Mouse (Mus musculus): Measurements from ENCODE around the gene Gle1. TPM values are rescaled to one million over a fixed set of nuclear protein-coding genes. Genes with fewer than 3 reads are reported as not detected.
A peak's percentile ranks its signal among the peaks of the same experiment; 100 is the strongest.
"Not testable (repeated sequence)": the region's sequence is repeated elsewhere in the genome, so short reads cannot be mapped to it uniquely, and the experiment has no call there.

Gene Gle1
- polyA plus RNA-seq, 1 experiment from 2014 or later: 65.2 TPM

GRCm38 (mm10) chr2:29898081-29898480 is 37.1 kb upstream of the Gle1 start:
- no peaks in the 10 kb centered on the region for H3K9me3 ChIP-seq (ENCODE audit: control insufficient read depth, low read length)
- ATAC-seq (ENCODE audit: insufficient number of reproducible peaks, low FRiP score, low TSS enrichment, low read depth) (no peak), DNase-seq (ENCODE audit: low spot score) (no peak)
- no peaks in the 10 kb centered on the region for H3K27me3 ChIP-seq (ENCODE audit: control insufficient read depth, insufficient read depth, low read length)
- H3K36me3 ChIP-seq (ENCODE audit: control insufficient read depth, insufficient read depth, low read length): peaks cover 43% of the 10 kb centered on the region
- no peak overlapping the region for H3K9ac ChIP-seq (ENCODE audit: low read length)
- WGBS: 96% methylated on average over 1 of the region's 1 CpGs
- no peak overlapping the region for H3K4me3 ChIP-seq (ENCODE audit: low read depth, low read length)
- no peak overlapping the region for H3K4me2 ChIP-seq (ENCODE audit: low read depth, severe bottlenecking)
- H3K4me1 ChIP-seq (ENCODE audit: control insufficient read depth, insufficient read depth, low read length): no peaks in the 10 kb centered on the region
- H3K27ac ChIP-seq (replicated peaks; ENCODE audit: low read depth, low read length): no peak overlapping the region

- Histone ChIP-seq H3K36me3 (ENCODE audit: control insufficient read depth, insufficient read depth, low read length) (peaks cover 31% of the 10 kb centered on the region; the same call in 1 of the 2 replicates), H3K4me3 (ENCODE audit: low read depth, low read length) (no peak overlapping the region), H3K4me1 (ENCODE audit: control insufficient read depth, insufficient read depth, low read length) (no peaks in the 10 kb centered on the region), H3K9me3 (ENCODE audit: control insufficient read depth, low read length) (no peaks in the 10 kb centered on the region), H3K27me3 (ENCODE audit: control insufficient read depth, insufficient read depth, low read length) (no peaks in the 10 kb centered on the region), H3K4me2 (ENCODE audit: low read depth, severe bottlenecking) (no peak overlapping the region), H3K27ac (replicated peaks; ENCODE audit: low read depth, low read length) (no peak overlapping the region), H3K9ac (ENCODE audit: low read length) (no peak overlapping the region)
- ATAC-seq (ENCODE audit: insufficient number of reproducible peaks, low FRiP score, low TSS enrichment, low read depth) (no peak), DNase-seq (ENCODE audit: low spot score) (no peak)
- 93% methylated on average over 10 of the region's 10 CpGs for WGBS
Measured at GRCm38 (mm10) chr2:29902194-29902593, 33.0 kb upstream of the Gle1 start.

- H3K36me3 ChIP-seq (ENCODE audit: control insufficient read depth, insufficient read depth, low read length): peaks cover 25% of the 10 kb centered on the region; the same call in 1 of the 2 replicates
- not testable (repeated sequence) for H3K4me2 ChIP-seq (ENCODE audit: low read depth, severe bottlenecking); H3K9ac ChIP-seq (ENCODE audit: low read length); H3K27me3 ChIP-seq (ENCODE audit: control insufficient read depth, insufficient read depth, low read length); DNase-seq (ENCODE audit: low spot score); ATAC-seq (ENCODE audit: insufficient number of reproducible peaks, low FRiP score, low TSS enrichment, low read depth); H3K27ac ChIP-seq (replicated peaks; ENCODE audit: low read depth, low read length); H3K9me3 ChIP-seq (ENCODE audit: control insufficient read depth, low read length); H3K4me3 ChIP-seq (ENCODE audit: low read depth, low read length); H3K4me1 ChIP-seq (ENCODE audit: control insufficient read depth, insufficient read depth, low read length)
- 74% methylated on average over 2 of the region's 2 CpGs for WGBS
Measured at GRCm38 (mm10) chr2:29908171-29908570, 27.1 kb upstream of the Gle1 start.

- no peaks in the 10 kb centered on the region for H3K9me3 ChIP-seq (ENCODE audit: control insufficient read depth, low read length)
- no peaks in the 10 kb centered on the region for H3K4me1 ChIP-seq (ENCODE audit: control insufficient read depth, insufficient read depth, low read length)
- H3K9ac ChIP-seq (ENCODE audit: low read length): no peak overlapping the region
- H3K4me2 ChIP-seq (ENCODE audit: low read depth, severe bottlenecking): no peak overlapping the region
- peaks cover 27% of the 10 kb centered on the region for H3K36me3 ChIP-seq (ENCODE audit: control insufficient read depth, insufficient read depth, low read length)
- ATAC-seq (ENCODE audit: insufficient number of reproducible peaks, low FRiP score, low TSS enrichment, low read depth): no peak
- no peak for DNase-seq (ENCODE audit: low spot score)
- H3K4me3 ChIP-seq (ENCODE audit: low read depth, low read length): no peak overlapping the region
- WGBS: 94% methylated on average over 2 of the region's 2 CpGs
- no peaks in the 10 kb centered on the region for H3K27me3 ChIP-seq (ENCODE audit: control insufficient read depth, insufficient read depth, low read length)
- H3K27ac ChIP-seq (replicated peaks; ENCODE audit: low read depth, low read length): no peak overlapping the region
Measured at GRCm38 (mm10) chr2:29910042-29910441, 25.2 kb upstream of the Gle1 start.

- no peaks in the 10 kb centered on the region for H3K27me3 ChIP-seq (ENCODE audit: control insufficient read depth, insufficient read depth, low read length)
- no peak overlapping the region for H3K4me2 ChIP-seq (ENCODE audit: low read depth, severe bottlenecking)
- 93% methylated on average over 11 of the region's 11 CpGs for WGBS
- no peak overlapping the region for H3K4me3 ChIP-seq (ENCODE audit: low read depth, low read length)
- H3K36me3 ChIP-seq (ENCODE audit: control insufficient read depth, insufficient read depth, low read length): peaks cover 27% of the 10 kb centered on the region
- H3K27ac ChIP-seq (replicated peaks; ENCODE audit: low read depth, low read length): no peak overlapping the region
- no peaks in the 10 kb centered on the region for H3K4me1 ChIP-seq (ENCODE audit: control insufficient read depth, insufficient read depth, low read length)
- no peak overlapping the region for H3K9ac ChIP-seq (ENCODE audit: low read length)
- no peak for DNase-seq (ENCODE audit: low spot score)
- no peaks in the 10 kb centered on the region for H3K9me3 ChIP-seq (ENCODE audit: control insufficient read depth, low read length)
- ATAC-seq (ENCODE audit: insufficient number of reproducible peaks, low FRiP score, low TSS enrichment, low read depth): no peak
Measured at GRCm38 (mm10) chr2:29917621-29918020, 17.6 kb upstream of the Gle1 start.

GRCm38 (mm10) chr2:29922011-29922410 is 13.2 kb upstream of the Gle1 start:
- no peak overlapping the region for H3K4me2 ChIP-seq (ENCODE audit: low read depth, severe bottlenecking)
- H3K36me3 ChIP-seq (ENCODE audit: control insufficient read depth, insufficient read depth, low read length): peaks cover 31% of the 10 kb centered on the region
- ATAC-seq (ENCODE audit: insufficient number of reproducible peaks, low FRiP score, low TSS enrichment, low read depth) (no peak), DNase-seq (ENCODE audit: low spot score) (peak; percentile 27)
- no peak overlapping the region for H3K4me3 ChIP-seq (ENCODE audit: low read depth, low read length)
- 85% methylated on average over 11 of the region's 11 CpGs for WGBS
- H3K27ac ChIP-seq (replicated peaks; ENCODE audit: low read depth, low read length): no peak overlapping the region
- no peaks in the 10 kb centered on the region for H3K9me3 ChIP-seq (ENCODE audit: control insufficient read depth, low read length)
- H3K27me3 ChIP-seq (ENCODE audit: control insufficient read depth, insufficient read depth, low read length): no peaks in the 10 kb centered on the region
- no peaks in the 10 kb centered on the region for H3K4me1 ChIP-seq (ENCODE audit: control insufficient read depth, insufficient read depth, low read length)
- H3K9ac ChIP-seq (ENCODE audit: low read length): no peak overlapping the region

GRCm38 (mm10) chr2:29926542-29926941 is 8.7 kb upstream of the Gle1 start:
- Histone ChIP-seq H3K27ac (replicated peaks; ENCODE audit: low read depth, low read length) (no peak overlapping the region), H3K4me1 (ENCODE audit: control insufficient read depth, insufficient read depth, low read length) (no peaks in the 10 kb centered on the region), H3K4me3 (ENCODE audit: low read depth, low read length) (no peak overlapping the region), H3K27me3 (ENCODE audit: control insufficient read depth, insufficient read depth, low read length) (no peaks in the 10 kb centered on the region), H3K36me3 (ENCODE audit: control insufficient read depth, insufficient read depth, low read length) (peaks cover 22% of the 10 kb centered on the region), H3K9me3 (ENCODE audit: control insufficient read depth, low read length) (no peaks in the 10 kb centered on the region), H3K9ac (ENCODE audit: low read length) (no peak overlapping the region), H3K4me2 (ENCODE audit: low read depth, severe bottlenecking) (no peak overlapping the region)
- ATAC-seq (ENCODE audit: insufficient number of reproducible peaks, low FRiP score, low TSS enrichment, low read depth) (no peak), DNase-seq (ENCODE audit: low spot score) (no peak)
- 93% methylated on average over 5 of the region's 5 CpGs for WGBS

- Histone ChIP-seq H3K36me3 (ENCODE audit: control insufficient read depth, insufficient read depth, low read length) (peaks cover 3% of the 10 kb centered on the region), H3K4me1 (ENCODE audit: control insufficient read depth, insufficient read depth, low read length) (no peaks in the 10 kb centered on the region), H3K27ac (replicated peaks; ENCODE audit: low read depth, low read length) (no peak overlapping the region), H3K9me3 (ENCODE audit: control insufficient read depth, low read length) (no peaks in the 10 kb centered on the region), H3K27me3 (ENCODE audit: control insufficient read depth, insufficient read depth, low read length) (no peaks in the 10 kb centered on the region), H3K4me2 (ENCODE audit: low read depth, severe bottlenecking) (no peak overlapping the region), H3K9ac (ENCODE audit: low read length) (no peak overlapping the region), H3K4me3 (ENCODE audit: low read depth, low read length) (no peak overlapping the region)
- ATAC-seq (ENCODE audit: insufficient number of reproducible peaks, low FRiP score, low TSS enrichment, low read depth) (no peak), DNase-seq (ENCODE audit: low spot score) (no peak)
- WGBS: 86% methylated on average over 10 of the region's 10 CpGs
Measured at GRCm38 (mm10) chr2:29930506-29930905, 4.7 kb upstream of the Gle1 start.

GRCm38 (mm10) chr2:29931194-29931593 is 4.0 kb upstream of the Gle1 start:
- Histone ChIP-seq H3K27me3 (ENCODE audit: control insufficient read depth, insufficient read depth, low read length) (no peaks in the 10 kb centered on the region), H3K27ac (replicated peaks; ENCODE audit: low read depth, low read length) (no peak overlapping the region), H3K4me3 (ENCODE audit: low read depth, low read length) (no peak overlapping the region), H3K9ac (ENCODE audit: low read length) (no peak overlapping the region), H3K4me2 (ENCODE audit: low read depth, severe bottlenecking) (no peak overlapping the region), H3K4me1 (ENCODE audit: control insufficient read depth, insufficient read depth, low read length) (0 out of 2 replicates have a peak, but pooled peaks cover 4% of the 10 kb centered on the region), H3K36me3 (ENCODE audit: control insufficient read depth, insufficient read depth, low read length) (peaks cover 3% of the 10 kb centered on the region), H3K9me3 (ENCODE audit: control insufficient read depth, low read length) (no peaks in the 10 kb centered on the region)
- 91% methylated on average over 6 of the region's 6 CpGs for WGBS
- ATAC-seq (ENCODE audit: insufficient number of reproducible peaks, low FRiP score, low TSS enrichment, low read depth): no peak
- no peak for DNase-seq (ENCODE audit: low spot score)

Data from limb, embryonic 11.5 days (tissue).